Mouse (Mus musculus): ENCODE results near the gene Lmx1b.

The Lmx1b gene

GRCm38 (mm10) chr2:33640171-33640721 lies at the start of gene Lmx1b:
Gene Lmx1b, minus strand, starts transcription at chr2:33640511.
- no peak for DNase-seq

GRCm38 (mm10) chr2:33689880-33690462 lies 49.7 kb upstream of the Lmx1b start:
- DNase-seq = peak; percentile 41 to 53

- peak in 1 of 2 experiments; percentile 22 for DNase-seq
These were observed 49.0 kb upstream of the Lmx1b start for GRCm38 (mm10) chr2:33689155-33689879.

- DNase-seq = no peak
These were observed 43.3 kb upstream of the Lmx1b start for GRCm38 (mm10) chr2:33683594-33683993.

GRCm38 (mm10) chr2:33683095-33683494 lies 42.8 kb upstream of the Lmx1b start:
- no peak for DNase-seq

DNA sequence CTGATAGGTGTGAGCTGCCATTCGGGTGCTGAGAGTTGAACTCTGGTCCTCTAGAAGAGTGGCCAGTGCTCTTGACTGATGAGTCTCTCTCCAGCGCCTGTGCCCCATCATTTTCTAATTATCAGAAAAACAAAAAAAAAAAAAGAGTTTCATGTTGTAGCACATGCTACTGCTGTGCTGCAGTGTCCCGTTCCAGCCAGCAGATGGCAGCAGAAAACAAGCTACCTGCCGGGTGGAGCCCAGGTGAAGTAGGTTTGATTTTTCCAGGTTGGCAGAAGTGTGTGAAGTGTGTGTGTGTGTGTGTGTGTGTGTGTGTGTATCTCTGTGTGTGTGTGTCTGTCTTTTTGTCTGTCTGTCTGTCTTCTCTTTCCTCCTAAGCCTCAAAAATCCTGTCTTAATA lies 41.9 kb upstream of the Lmx1b start:
- DNase-seq = peak; percentile 57 to 63

- no peak for DNase-seq
These were observed 38.8 kb upstream of the Lmx1b start for GRCm38 (mm10) chr2:33678950-33679654.

- no peak for DNase-seq
These were observed 32.6 kb upstream of the Lmx1b start for GRCm38 (mm10) chr2:33672701-33673472.

- no peak for DNase-seq
These were observed 28.4 kb upstream of the Lmx1b start for GRCm38 (mm10) chr2:33668741-33669140.

GRCm38 (mm10) chr2:33666388-33666945 lies 26.2 kb upstream of the Lmx1b start:
- DNase-seq = no peak

GRCm38 (mm10) chr2:33665363-33666058 lies 25.2 kb upstream of the Lmx1b start:
- DNase-seq = no peak

- DNase-seq = no peak
These were observed 24.4 kb upstream of the Lmx1b start for GRCm38 (mm10) chr2:33664661-33665060.

GRCm38 (mm10) chr2:33659288-33659629 lies 18.9 kb upstream of the Lmx1b start:
- no peak for DNase-seq

GRCm38 (mm10) chr2:33658602-33659287 lies 18.4 kb upstream of the Lmx1b start:
- DNase-seq = no peak

DNA sequence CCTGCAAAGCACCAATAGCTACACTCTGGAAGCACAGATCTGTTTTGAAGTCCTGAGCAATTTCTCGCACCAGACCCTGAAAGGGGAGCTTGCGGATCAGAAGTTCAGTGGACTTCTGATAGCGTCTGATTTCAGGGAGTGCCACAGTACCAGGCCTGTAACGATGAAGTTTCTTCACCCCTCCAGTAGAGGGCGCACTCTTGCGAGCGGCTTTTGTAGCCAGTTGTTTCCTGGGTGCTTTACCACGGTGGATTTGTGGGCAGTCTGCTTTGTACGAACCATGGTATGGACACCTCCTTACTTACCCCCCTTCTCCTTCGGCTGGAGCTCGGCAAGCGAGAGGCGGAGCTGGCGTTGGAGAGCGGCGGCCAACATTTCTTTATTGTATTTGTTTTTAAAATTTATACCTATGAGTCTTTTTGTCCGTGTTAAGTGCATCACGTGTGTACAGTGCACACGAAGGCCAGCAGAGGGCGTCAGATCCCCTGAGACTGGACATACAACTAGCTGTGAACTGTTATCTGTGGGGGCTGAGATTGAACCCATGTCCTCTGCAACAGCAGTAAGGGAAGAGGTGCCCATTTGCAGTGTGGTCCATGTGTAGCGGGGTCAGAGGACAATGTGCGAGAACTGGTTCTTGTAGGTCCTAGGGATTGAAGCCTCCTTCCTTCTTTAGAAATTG lies 12.3 kb upstream of the Lmx1b start:
- DNase-seq = no peak

DNA sequence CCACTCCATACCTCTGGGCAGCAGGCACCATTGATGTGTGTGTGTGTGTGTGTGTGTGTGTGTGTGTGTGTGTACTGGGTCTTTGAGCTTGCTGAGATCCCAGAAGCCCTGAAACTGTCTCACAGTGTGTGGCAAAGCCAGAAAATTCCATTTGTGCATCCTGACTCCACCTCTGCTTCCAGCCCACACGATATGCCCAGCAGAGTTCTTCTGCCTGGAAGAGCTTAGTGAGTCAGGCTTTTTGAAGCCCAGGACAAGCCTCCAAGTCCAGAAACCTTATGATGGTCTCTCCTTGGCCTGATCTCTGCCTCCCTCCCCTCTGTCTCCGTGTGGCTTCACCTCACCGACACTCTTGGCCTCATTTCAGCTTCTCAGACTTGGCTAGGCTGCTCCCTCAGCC lies 9.1 kb upstream of the Lmx1b start:
- no peak for DNase-seq

- no peak for DNase-seq
These were observed 8.6 kb upstream of the Lmx1b start for GRCm38 (mm10) chr2:33648894-33649293.

DNA sequence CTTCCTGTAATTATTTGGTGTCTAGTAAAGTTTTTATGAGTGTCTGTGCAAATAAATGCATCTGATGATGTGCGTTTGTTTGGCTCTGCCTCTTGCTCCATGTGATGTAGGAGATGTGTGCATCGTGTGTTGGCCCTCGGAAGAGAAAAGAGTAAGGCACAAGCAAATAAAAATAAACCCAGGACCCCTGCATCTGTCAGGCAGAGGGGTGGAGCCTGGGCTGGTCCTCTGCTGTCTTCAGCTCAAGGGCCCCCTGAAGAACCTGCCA lies 5.9 kb upstream of the Lmx1b start:
- DNase-seq = no peak

- no peak for DNase-seq
These were observed 5.4 kb upstream of the Lmx1b start for GRCm38 (mm10) chr2:33645538-33646282.
